ENCODE assay signal across 8 mouse cellular contexts in genomic region chr2:174327295-174327981, GRCm38 (mm10). TPM values are rescaled to one million over a fixed set of nuclear protein-coding genes. Genes with fewer than 3 reads are reported as not detected.
DNase-seq lines count a peak whose midpoint lies in the region; ATAC-seq lines count a peak whose summit lies in the region.

No protein-coding gene starts in this region.

- peak overlapping the region; percentile 47 for H3K27ac ChIP-seq in kidney, embryonic 14.5 days (ENCODE audit: low read depth, low read length)
- peak overlapping the region; percentile 92 for H3K27ac ChIP-seq in liver, embryonic 12.5 days
- peak overlapping the region; percentile 74 for H3K27ac ChIP-seq in stomach, embryonic 15.5 days

- H3K4me3 ChIP-seq in kidney, embryonic 14.5 days (ENCODE audit: low read length) = peak overlapping the region; percentile 98
- peak overlapping the region; percentile 97 for H3K4me3 ChIP-seq in liver, embryonic 12.5 days
- peak overlapping the region; percentile 95 for H3K4me3 ChIP-seq in stomach, embryonic 15.5 days (replicated peaks)

- 56% methylated on average over 61 of the region's 64 CpGs for whole genome bisulfite sequencing in kidney, embryonic 14.5 days
- WGBS in liver, embryonic 12.5 days (ENCODE audit: insufficient replicate concordance) = 52% methylated on average over 64 of the region's 64 CpGs
- WGBS in stomach, embryonic 15.5 days = 51% methylated on average over 64 of the region's 64 CpGs

- H3K4me1 ChIP-seq in kidney, embryonic 14.5 days (ENCODE audit: control insufficient read depth, insufficient read depth, low read length) = peaks cover 8% of the 10 kb centered on the region
- H3K4me1 ChIP-seq in liver, embryonic 12.5 days = peaks cover 32% of the 10 kb centered on the region
- H3K4me1 ChIP-seq in stomach, embryonic 15.5 days = peaks cover 4% of the 10 kb centered on the region

- peaks cover 2% of the 10 kb centered on the region; the same call in 1 of the 2 replicates for H3K36me3 ChIP-seq in kidney, embryonic 14.5 days (ENCODE audit: control insufficient read depth, insufficient read depth, low read length)
- peaks cover 7% of the 10 kb centered on the region; the same call in 1 of the 2 replicates for H3K36me3 ChIP-seq in liver, embryonic 12.5 days
- H3K36me3 ChIP-seq in stomach, embryonic 15.5 days = no peaks in the 10 kb centered on the region

- H3K27me3 ChIP-seq in kidney, embryonic 14.5 days (ENCODE audit: control insufficient read depth, insufficient read depth, low read length) = no peaks in the 10 kb centered on the region
- 0 out of 2 replicates have a peak, but pooled peaks cover 7% of the 10 kb centered on the region for H3K27me3 ChIP-seq in liver, embryonic 12.5 days (replicated peaks)
- no peaks in the 10 kb centered on the region for H3K27me3 ChIP-seq in stomach, embryonic 15.5 days (replicated peaks)

- peak overlapping the region; percentile 64 for H3K4me2 ChIP-seq in kidney, embryonic 14.5 days (replicated peaks; ENCODE audit: low read depth, low read length)
- peak overlapping the region; percentile 100 for H3K4me2 ChIP-seq in liver, embryonic 12.5 days
- peak overlapping the region; percentile 74 for H3K4me2 ChIP-seq in stomach, embryonic 15.5 days

- peak overlapping the region; percentile 57 for H3K9ac ChIP-seq in kidney, embryonic 14.5 days (ENCODE audit: low read depth, low read length)
- H3K9ac ChIP-seq in liver, embryonic 12.5 days = peak overlapping the region; percentile 98
- peak overlapping the region; percentile 44 for H3K9ac ChIP-seq in stomach, embryonic 15.5 days

- peak; percentile 96 for DNase-seq in 3134 (ENCODE audit: extremely low read depth, insufficient read length, low spot score)
- peak; percentile 87 to 95 for DNase-seq in adrenal gland, adult (ENCODE audit: inconsistent age in 2 of 2, low spot score in 1 of 2)
- peak; percentile 59 for DNase-seq in embryo, embryonic 11.5 days (ENCODE audit: low read depth, low spot score)
- peak; percentile 46 to 58 for DNase-seq in gastrocnemius, postnatal 4 days (ENCODE audit: low spot score in 2 of 2)
- DNase-seq in naive thymus-derived CD4-positive, alpha-beta T cell, adult 2 months (ENCODE audit: low read depth) = peak; percentile 88

- peak; percentile 18 for ATAC-seq in kidney, embryonic 14.5 days (ENCODE audit: low FRiP score, low TSS enrichment)
- ATAC-seq in liver, embryonic 12.5 days = peak; percentile 68
- peak; percentile 28 for ATAC-seq in stomach, embryonic 15.5 days (ENCODE audit: insufficient read depth, low FRiP score, low read depth)

- peaks cover 11% of the 10 kb centered on the region; the same call in 1 of the 2 replicates for H3K9me3 ChIP-seq in kidney, embryonic 14.5 days (ENCODE audit: control insufficient read depth, low read length)
- 0 out of 2 replicates have a peak, but pooled peaks cover 12% of the 10 kb centered on the region for H3K9me3 ChIP-seq in liver, embryonic 12.5 days (replicated peaks)
- H3K9me3 ChIP-seq in stomach, embryonic 15.5 days = no peaks in the 10 kb centered on the region

RNA-seq across cellular contexts. Expression of gene Gm20721, which starts 19.1 kb away (rescaled TPM):
- 1 to 10 TPM; 4.8 to 6.4 TPM for total RNA-seq in gastrocnemius, postnatal 4 days (2021)
- 10.1 and 15.0 TPM in 2 replicates for polyA plus RNA-seq in kidney, embryonic 14.5 days (2014; fragmentation: Nextera tagmentation; extraction: Ambion mirVana)
- polyA plus RNA-seq in liver, embryonic 12.5 days (2016; fragmentation: Nextera tagmentation; extraction: Ambion mirVana) = 23.2 and 33.5 TPM in 2 replicates
- polyA plus RNA-seq in stomach, embryonic 15.5 days (2015; fragmentation: Nextera tagmentation; extraction: Ambion mirVana) = 37.5 and 62.9 TPM in 2 replicates

RNA-seq across cellular contexts. Expression of gene Gnas, which starts 43.3 kb away (rescaled TPM):
- total RNA-seq in gastrocnemius, postnatal 4 days (2021) = 1,000 to 10,000 TPM; 3,196 to 3,475 TPM
- polyA plus RNA-seq in kidney, embryonic 14.5 days (2014; fragmentation: Nextera tagmentation; extraction: Ambion mirVana) = 1,459 and 1,592 TPM in 2 replicates
- 565 and 587 TPM in 2 replicates for polyA plus RNA-seq in liver, embryonic 12.5 days (2016; fragmentation: Nextera tagmentation; extraction: Ambion mirVana)
- 1,615 and 1,630 TPM in 2 replicates for polyA plus RNA-seq in stomach, embryonic 15.5 days (2015; fragmentation: Nextera tagmentation; extraction: Ambion mirVana)

Comparison
In these comparisons a context has a peak if more than half of its experiments do, and no peak if none do; other contexts are left out.
1. Peak in every context shown above with its lines: DNase-seq, ATAC-seq, H3K4me3 ChIP-seq and H3K27ac ChIP-seq.
2. ATAC-seq: peak in every context shown above with its lines; median percentile 68 in liver, embryonic 12.5 days; 28 in stomach, embryonic 15.5 days; 18 in kidney, embryonic 14.5 days.
3. H3K9ac ChIP-seq: peak in every context shown above with its lines; median percentile 98 in liver, embryonic 12.5 days; 57 in kidney, embryonic 14.5 days; 44 in stomach, embryonic 15.5 days.